Mouse (Mus musculus): ENCODE results near the gene Drosha. TPM values are rescaled to one million over a fixed set of nuclear protein-coding genes. Genes with fewer than 3 reads are reported as not detected.

Gene Drosha
- polyA plus RNA-seq, 1 experiment from 2014 or later: 38.8 TPM

DNA sequence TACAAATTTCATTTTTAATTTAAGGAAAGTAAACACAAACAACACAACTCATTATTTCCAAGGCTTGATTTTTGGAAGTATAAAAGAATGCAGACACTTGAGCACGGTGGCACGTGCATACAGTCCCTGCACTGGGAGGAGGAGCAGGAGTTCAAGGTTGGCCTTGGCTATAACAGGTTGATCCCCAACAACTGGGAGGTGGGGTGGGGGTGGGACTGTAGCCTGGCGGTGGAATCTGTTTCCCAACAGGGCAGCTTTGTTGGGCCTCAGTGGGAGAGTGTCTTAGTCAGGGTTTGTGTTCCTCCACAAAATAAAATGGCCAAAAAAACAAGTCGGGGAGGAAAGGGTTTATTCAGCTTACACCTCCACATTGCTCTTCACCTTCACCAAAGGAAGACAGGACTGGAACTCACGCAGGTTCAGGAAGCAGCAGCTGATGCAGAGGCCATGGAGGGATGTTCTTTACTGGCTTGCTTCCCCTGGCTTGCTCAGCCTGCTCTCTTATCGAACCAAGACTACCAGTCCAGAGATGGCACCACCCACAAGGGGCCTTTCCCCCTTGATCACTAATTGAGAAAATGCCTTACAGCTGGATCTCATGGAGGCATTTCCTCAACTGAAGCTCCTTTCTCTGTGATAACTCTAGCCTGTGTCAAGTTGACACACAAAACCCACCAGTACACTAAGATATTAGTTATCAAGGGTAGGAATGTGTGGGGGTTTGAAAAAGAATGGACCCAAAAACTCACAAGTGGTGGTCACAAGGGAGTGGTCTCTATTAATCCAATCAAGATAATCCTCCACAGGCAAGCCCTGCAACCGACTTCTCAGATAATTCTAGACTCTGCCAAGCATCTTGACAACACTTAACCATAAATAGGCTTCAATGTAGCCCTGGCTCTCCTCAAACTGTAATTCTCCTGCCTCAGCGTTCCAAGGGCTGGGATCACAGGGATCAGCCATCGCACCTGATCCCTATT lies 1.9 kb upstream of the Drosha start:
- 0 out of 2 replicates have a peak overlapping the region, but pooled peaks have one; percentile 57 for H3K4me2 ChIP-seq (ENCODE audit: low read depth, low read length)
- no peak for DNase-seq (ENCODE audit: low spot score)
- no peaks in the 10 kb centered on the region for H3K9me3 ChIP-seq (ENCODE audit: control insufficient read depth, low read length)
- 74% methylated on average over 9 of the region's 9 CpGs for WGBS
- peaks cover 60% of the 10 kb centered on the region for H3K36me3 ChIP-seq (ENCODE audit: control insufficient read depth, insufficient read depth, low read length)
- H3K27ac ChIP-seq (replicated peaks; ENCODE audit: low read depth, low read length): no peak overlapping the region
- H3K4me3 ChIP-seq (ENCODE audit: low read depth, low read length): no peak overlapping the region
- ATAC-seq (ENCODE audit: low read depth): no peak
- no peaks in the 10 kb centered on the region for H3K27me3 ChIP-seq (replicated peaks; ENCODE audit: control insufficient read depth, insufficient read depth, low read length)
- H3K4me1 ChIP-seq (ENCODE audit: control insufficient read depth, insufficient read depth, low read length): peaks cover 11% of the 10 kb centered on the region
- no peak overlapping the region for H3K9ac ChIP-seq (ENCODE audit: low read depth, low read length)

DNA sequence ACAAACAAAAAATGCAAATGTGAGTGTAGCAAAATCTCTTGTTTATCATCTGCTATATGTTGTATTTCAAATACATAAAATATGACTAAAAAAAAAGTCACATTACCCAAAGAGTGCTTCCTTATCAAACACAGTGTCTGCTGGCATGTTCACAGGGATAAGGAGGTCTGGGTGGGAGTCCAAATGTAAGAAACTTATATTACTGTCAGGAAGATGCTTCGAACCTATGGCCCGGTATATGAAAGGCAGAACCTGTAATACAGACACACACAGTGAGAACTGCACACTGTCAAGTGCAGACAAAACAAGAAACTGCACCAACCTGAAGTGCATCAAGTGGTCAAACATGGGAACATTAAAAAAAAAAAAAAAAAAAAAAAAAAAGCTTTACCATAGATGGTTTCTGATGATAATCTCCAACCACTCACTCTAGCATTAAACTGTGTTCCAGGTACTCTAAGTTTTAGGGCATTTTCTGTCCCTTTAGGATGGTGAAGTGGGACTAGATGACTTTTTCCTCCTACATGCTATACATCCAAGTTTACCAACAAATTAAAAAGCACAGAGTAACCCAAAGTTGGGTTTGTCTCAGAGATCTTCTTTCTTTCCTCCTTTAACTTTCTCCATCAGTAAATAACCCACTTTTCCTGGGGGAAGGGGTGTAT lies 1.0 kb upstream of the Drosha start:
- no peak overlapping the region for H3K27ac ChIP-seq (replicated peaks; ENCODE audit: low read depth, low read length)
- 90% methylated on average over 2 of the region's 2 CpGs for WGBS

DNA sequence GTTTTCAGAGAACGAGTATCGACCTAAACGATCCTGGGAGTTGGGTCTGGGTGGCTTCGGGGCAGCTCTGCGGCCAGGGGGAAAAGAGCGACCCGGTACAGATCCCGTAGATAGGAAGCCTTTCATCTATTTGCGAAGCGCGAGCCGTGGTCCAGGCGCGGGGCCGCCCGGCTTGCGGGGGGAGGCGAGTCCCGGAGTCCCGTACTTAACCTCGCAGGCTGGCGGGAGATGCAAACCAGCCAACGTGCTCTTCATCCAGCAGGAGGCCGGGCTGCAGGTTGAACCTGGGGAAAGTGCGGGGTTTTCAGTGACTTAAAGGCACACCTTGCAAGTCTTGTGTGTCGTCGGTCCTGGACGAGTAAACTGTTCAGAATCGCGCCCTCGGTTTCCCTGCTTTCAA lies 350 bp downstream of the Drosha start:
- ATAC-seq (ENCODE audit: low read depth): no peak; the same call in 1 of the 2 replicates
- H3K36me3 ChIP-seq (ENCODE audit: control insufficient read depth, insufficient read depth, low read length): peaks cover 60% of the 10 kb centered on the region

More for the DNA sequence above, 1.0 kb upstream of the Drosha start:
- H3K36me3 ChIP-seq (ENCODE audit: control insufficient read depth, insufficient read depth, low read length): peaks cover 60% of the 10 kb centered on the region
- DNase-seq (ENCODE audit: low spot score) (no peak), ATAC-seq (ENCODE audit: low read depth) (no peak)
- H3K4me2 ChIP-seq (ENCODE audit: low read depth, low read length): peak overlapping the region; percentile 57
- H3K4me1 ChIP-seq (ENCODE audit: control insufficient read depth, insufficient read depth, low read length): peaks cover 11% of the 10 kb centered on the region
- H3K9ac ChIP-seq (ENCODE audit: low read depth, low read length): peak overlapping the region; percentile 94
- peak overlapping the region; percentile 88 for H3K4me3 ChIP-seq (ENCODE audit: low read depth, low read length)
- no peaks in the 10 kb centered on the region for H3K27me3 ChIP-seq (replicated peaks; ENCODE audit: control insufficient read depth, insufficient read depth, low read length)
- no peaks in the 10 kb centered on the region for H3K9me3 ChIP-seq (ENCODE audit: control insufficient read depth, low read length)

DNA sequence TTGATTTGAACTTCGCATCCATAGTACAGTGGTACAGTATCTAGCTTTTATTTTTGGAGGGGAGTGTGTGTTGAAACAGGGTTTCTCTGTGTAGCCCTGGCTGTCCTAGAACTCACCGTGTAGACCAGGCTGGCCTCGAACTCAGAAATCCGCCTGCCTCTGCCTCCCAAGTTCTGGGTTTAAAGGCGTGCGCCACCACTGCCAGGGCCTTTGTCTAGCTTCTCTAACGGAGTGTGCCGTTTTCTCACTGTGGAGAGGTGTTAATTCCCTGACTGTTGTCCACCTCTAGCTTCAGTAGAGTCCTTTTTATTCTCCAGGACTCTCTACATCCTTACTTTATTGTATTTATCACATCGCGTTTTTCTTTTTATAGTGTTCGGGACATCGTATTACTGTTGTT lies 793 bp downstream of the Drosha start:
- H3K9ac ChIP-seq (ENCODE audit: low read depth, low read length): peak overlapping the region; percentile 94
- 48% methylated on average over 12 of the region's 12 CpGs for WGBS
- H3K4me1 ChIP-seq (ENCODE audit: control insufficient read depth, insufficient read depth, low read length): peaks cover 11% of the 10 kb centered on the region
- peak overlapping the region; percentile 88 for H3K4me3 ChIP-seq (ENCODE audit: low read depth, low read length)
- no peaks in the 10 kb centered on the region for H3K9me3 ChIP-seq (ENCODE audit: control insufficient read depth, low read length)
- peaks cover 58% of the 10 kb centered on the region for H3K36me3 ChIP-seq (ENCODE audit: control insufficient read depth, insufficient read depth, low read length)
- peak overlapping the region; percentile 80 for H3K4me2 ChIP-seq (ENCODE audit: low read depth, low read length)
- no peak overlapping the region for H3K27ac ChIP-seq (replicated peaks; ENCODE audit: low read depth, low read length)
- H3K27me3 ChIP-seq (replicated peaks; ENCODE audit: control insufficient read depth, insufficient read depth, low read length): no peaks in the 10 kb centered on the region
- ATAC-seq (ENCODE audit: low read depth) (no peak), DNase-seq (ENCODE audit: low spot score) (no peak)

More for the DNA sequence above, 350 bp downstream of the Drosha start:
- no peaks in the 10 kb centered on the region for H3K27me3 ChIP-seq (replicated peaks; ENCODE audit: control insufficient read depth, insufficient read depth, low read length)
- H3K9me3 ChIP-seq (ENCODE audit: control insufficient read depth, low read length): no peaks in the 10 kb centered on the region
- peak; percentile 29 for DNase-seq (ENCODE audit: low spot score)
- H3K4me2 ChIP-seq (ENCODE audit: low read depth, low read length): peak overlapping the region; percentile 80
- H3K9ac ChIP-seq (ENCODE audit: low read depth, low read length): peak overlapping the region; percentile 94
- 0 out of 2 replicates have a peak overlapping the region, but pooled peaks have one; percentile 58 for H3K27ac ChIP-seq (replicated peaks; ENCODE audit: low read depth, low read length)
- peaks cover 11% of the 10 kb centered on the region for H3K4me1 ChIP-seq (ENCODE audit: control insufficient read depth, insufficient read depth, low read length)
- peak overlapping the region; percentile 88 for H3K4me3 ChIP-seq (ENCODE audit: low read depth, low read length)
- under 1% methylated on average over 21 of the region's 31 CpGs for WGBS

DNA sequence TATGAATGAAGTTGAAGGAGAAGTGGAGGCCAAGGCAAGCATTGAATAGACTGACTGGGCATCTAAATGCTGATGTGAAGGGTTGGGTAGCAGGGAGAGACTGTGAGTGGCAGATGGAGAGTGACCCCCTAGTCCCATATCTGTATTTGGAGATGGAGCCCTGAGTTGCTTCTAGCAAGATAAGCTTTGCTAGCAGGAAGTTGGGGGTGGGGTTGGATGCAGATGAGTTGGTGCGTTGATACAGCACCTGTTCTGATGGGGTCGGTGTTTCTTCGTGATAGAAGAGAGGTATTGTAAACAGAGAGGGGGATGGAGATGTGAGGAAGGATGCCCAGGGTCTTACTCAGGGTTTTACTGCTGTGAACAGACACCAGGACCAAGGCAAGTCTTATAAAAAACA lies 5.3 kb downstream of the Drosha start:
- H3K9ac ChIP-seq (ENCODE audit: low read depth, low read length): no peak overlapping the region
- DNase-seq (ENCODE audit: low spot score) (no peak), ATAC-seq (ENCODE audit: low read depth) (no peak)
- no peaks in the 10 kb centered on the region for H3K9me3 ChIP-seq (ENCODE audit: control insufficient read depth, low read length)
- no peaks in the 10 kb centered on the region for H3K27me3 ChIP-seq (replicated peaks; ENCODE audit: control insufficient read depth, insufficient read depth, low read length)
- H3K4me3 ChIP-seq (ENCODE audit: low read depth, low read length): no peak overlapping the region
- WGBS: 88% methylated on average over 3 of the region's 3 CpGs
- no peak overlapping the region for H3K4me2 ChIP-seq (ENCODE audit: low read depth, low read length)
- no peak overlapping the region for H3K27ac ChIP-seq (replicated peaks; ENCODE audit: low read depth, low read length)
- H3K4me1 ChIP-seq (ENCODE audit: control insufficient read depth, insufficient read depth, low read length): peaks cover 11% of the 10 kb centered on the region
- H3K36me3 ChIP-seq (ENCODE audit: control insufficient read depth, insufficient read depth, low read length): peaks cover 63% of the 10 kb centered on the region

DNA sequence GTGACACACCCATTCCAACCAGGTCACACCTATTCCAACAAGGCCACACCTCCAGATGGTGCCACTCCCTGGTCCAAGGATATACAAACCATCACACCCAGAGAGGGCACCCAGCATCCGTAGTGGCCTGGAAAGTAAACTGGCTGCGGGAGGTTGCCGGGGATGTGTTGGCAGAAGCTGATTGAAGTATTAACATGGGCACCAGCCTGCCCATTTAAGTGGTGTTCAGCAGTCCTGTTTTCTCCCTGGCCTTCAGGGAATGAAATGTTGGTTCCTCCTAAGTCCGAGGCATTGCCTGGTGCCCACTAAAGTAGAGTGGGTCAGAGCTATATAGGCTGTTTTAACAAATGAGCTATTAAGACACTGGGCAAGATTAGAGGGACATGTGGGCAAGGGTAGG lies 8.0 kb downstream of the Drosha start:
- Histone ChIP-seq H3K9ac (ENCODE audit: low read depth, low read length) (no peak overlapping the region), H3K36me3 (ENCODE audit: control insufficient read depth, insufficient read depth, low read length) (peaks cover 75% of the 10 kb centered on the region), H3K4me1 (ENCODE audit: control insufficient read depth, insufficient read depth, low read length) (no peaks in the 10 kb centered on the region), H3K9me3 (ENCODE audit: control insufficient read depth, low read length) (no peaks in the 10 kb centered on the region), H3K27ac (replicated peaks; ENCODE audit: low read depth, low read length) (no peak overlapping the region), H3K27me3 (replicated peaks; ENCODE audit: control insufficient read depth, insufficient read depth, low read length) (no peaks in the 10 kb centered on the region), H3K4me3 (ENCODE audit: low read depth, low read length) (no peak overlapping the region), H3K4me2 (ENCODE audit: low read depth, low read length) (no peak overlapping the region)
- ATAC-seq (ENCODE audit: low read depth): no peak
- 96% methylated on average over 4 of the region's 4 CpGs for WGBS
- no peak for DNase-seq (ENCODE audit: low spot score)

DNA sequence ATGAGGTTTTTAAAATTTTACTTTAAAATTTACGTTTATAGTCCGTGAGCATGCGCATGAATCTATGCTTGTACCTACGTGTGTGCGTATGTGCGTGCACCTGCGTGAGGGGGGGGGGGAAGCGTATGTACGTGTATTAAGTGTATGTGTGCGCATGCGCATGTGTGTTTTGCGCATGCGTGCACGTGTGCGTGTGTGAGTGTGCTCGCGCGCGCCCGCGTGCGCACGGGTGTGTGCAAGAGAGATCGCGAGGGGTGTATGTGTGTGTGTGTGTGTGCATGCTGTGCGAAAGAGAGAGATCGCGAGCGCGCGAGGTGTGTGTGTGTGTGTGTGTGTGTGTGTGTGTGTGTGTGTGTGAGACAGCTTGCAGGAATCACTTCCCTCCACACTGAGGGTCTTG lies 8.8 kb downstream of the Drosha start:
- no peaks in the 10 kb centered on the region for H3K9me3 ChIP-seq (ENCODE audit: control insufficient read depth, low read length)
- H3K27ac ChIP-seq (replicated peaks; ENCODE audit: low read depth, low read length): no peak overlapping the region
- H3K27me3 ChIP-seq (replicated peaks; ENCODE audit: control insufficient read depth, insufficient read depth, low read length): no peaks in the 10 kb centered on the region
- no peaks in the 10 kb centered on the region for H3K4me1 ChIP-seq (ENCODE audit: control insufficient read depth, insufficient read depth, low read length)
- no peak overlapping the region for H3K9ac ChIP-seq (ENCODE audit: low read depth, low read length)
- no peak overlapping the region for H3K4me2 ChIP-seq (ENCODE audit: low read depth, low read length)
- DNase-seq (ENCODE audit: low spot score) (no peak), ATAC-seq (ENCODE audit: low read depth) (no peak)
- WGBS: 98% methylated on average over 31 of the region's 31 CpGs
- H3K36me3 ChIP-seq (ENCODE audit: control insufficient read depth, insufficient read depth, low read length): peaks cover 75% of the 10 kb centered on the region
- no peak overlapping the region for H3K4me3 ChIP-seq (ENCODE audit: low read depth, low read length)

DNA sequence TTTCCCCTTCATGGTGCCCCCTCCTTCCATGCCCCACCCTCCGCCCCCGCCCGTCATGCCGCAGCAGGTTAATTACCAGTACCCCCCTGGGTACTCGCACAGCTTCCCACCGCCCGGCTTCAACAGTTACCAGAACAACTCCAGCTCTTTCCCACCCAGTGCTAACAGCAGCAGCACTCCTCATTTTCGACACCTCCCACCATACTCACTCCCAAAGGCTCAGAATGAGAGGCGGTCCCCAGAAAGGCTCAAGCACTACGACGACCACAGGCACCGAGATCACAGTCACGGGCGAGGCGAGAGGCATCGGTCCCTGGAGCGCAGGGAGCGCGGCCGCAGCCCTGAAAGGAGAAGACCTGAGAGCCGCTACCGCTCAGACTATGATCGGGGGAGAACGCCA lies 9.6 kb downstream of the Drosha start:
- WGBS: 97% methylated on average over 24 of the region's 24 CpGs
- no peak for ATAC-seq (ENCODE audit: low read depth)
- H3K9me3 ChIP-seq (ENCODE audit: control insufficient read depth, low read length): no peaks in the 10 kb centered on the region
- peaks cover 70% of the 10 kb centered on the region for H3K36me3 ChIP-seq (ENCODE audit: control insufficient read depth, insufficient read depth, low read length)
- no peak overlapping the region for H3K4me2 ChIP-seq (ENCODE audit: low read depth, low read length)
- H3K27ac ChIP-seq (replicated peaks; ENCODE audit: low read depth, low read length): no peak overlapping the region
- no peak for DNase-seq (ENCODE audit: low spot score)
- no peaks in the 10 kb centered on the region for H3K4me1 ChIP-seq (ENCODE audit: control insufficient read depth, insufficient read depth, low read length)
- H3K9ac ChIP-seq (ENCODE audit: low read depth, low read length): no peak overlapping the region
- H3K27me3 ChIP-seq (replicated peaks; ENCODE audit: control insufficient read depth, insufficient read depth, low read length): no peaks in the 10 kb centered on the region
- H3K4me3 ChIP-seq (ENCODE audit: low read depth, low read length): no peak overlapping the region

Data from embryonic facial prominence, embryonic 14.5 days (tissue).